Mouse (Mus musculus): ENCODE results near the gene Trim16.

DNA sequence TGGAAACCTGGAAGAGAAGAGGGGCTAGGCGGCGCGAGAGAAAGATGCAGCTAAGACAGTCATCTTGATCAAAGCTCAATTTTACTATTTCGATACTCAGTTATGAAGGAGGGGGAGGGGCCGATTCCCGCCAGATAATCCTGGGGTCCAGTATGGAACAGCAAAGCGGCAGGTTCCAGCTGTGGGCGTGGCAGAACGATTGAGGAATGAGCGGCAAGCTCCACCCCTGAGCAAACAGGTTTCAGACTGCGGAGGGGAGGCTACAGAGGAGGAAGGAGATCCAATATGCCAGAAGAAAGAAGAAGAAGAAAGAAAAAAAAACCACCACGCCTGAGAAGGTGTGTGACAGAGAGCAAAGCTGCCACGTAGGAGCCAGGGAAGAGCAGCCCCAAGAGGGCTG, 15.9 kb upstream of the Trim16 start:
- TF ChIP-seq POLR2A (IDR thresholded peaks at IDR 0.05; ENCODE audit: insufficient read depth, low read length), result no peak
- TF ChIP-seq CTCF (IDR thresholded peaks at IDR 0.05; ENCODE audit: low read depth, low read length), result no peak
- TF ChIP-seq EP300 (IDR thresholded peaks at IDR 0.05; ENCODE audit: insufficient read depth, low read depth, low read length), result no peak

All from ES-Bruce4 (cell line).